Mouse (Mus musculus) cerebellum, adult 2 months (tissue): ENCODE data around the gene Vmn1r1.

Experiments
- CTCF ChIP-seq: fragments of 200-500 bp; IDR thresholded peaks from 2 replicates; pipeline ENCODE4 v1.5.1; 2011; ENCODE audit warnings: low read depth, mild to moderate bottlenecking, control low read depth, low read length, moderate library complexity, borderline replicate concordance; ENCODE audit not compliant: insufficient read depth
- POLR2A ChIP-seq: fragments of 200-500 bp; IDR thresholded peaks from 2 replicates; pipeline ENCODE4 v1.6.1; 2011; ENCODE audit warnings: low read length, control low read depth, borderline replicate concordance; ENCODE audit not compliant: insufficient read depth

GRCm38 (mm10) chr1:182138172-182138571, 26.1 kb downstream of the Vmn1r1 start:
- TF ChIP-seq POLR2A (no peak), CTCF (no peak)
